Mouse (Mus musculus) kidney, postnatal 0 days (tissue): ENCODE results near the gene Hp. TPM values are rescaled to one million over a fixed set of nuclear protein-coding genes. Genes with fewer than 3 reads are reported as not detected.
A peak's percentile ranks its signal among the peaks of the same experiment; 100 is the strongest.

ENCODE experiments used
- ATAC-seq: fragments of 200-750 bp; cut with Nextera tagmentation; replicated peaks from 2 replicates; pipeline ENCODE4 v1.8.0; 2017; ENCODE audit warnings: low read depth, moderate number of reproducible peaks, moderate TSS enrichment, moderate library complexity; ENCODE audit not compliant: low FRiP score
- DNase-seq: peaks from one replicate; pipeline ENCODE4 v3.0.0-alpha.2; 2016; ENCODE audit warnings: low spot score
- H3K27ac ChIP-seq: fragments of 300-500 bp; sonication (generic); 2 replicates; pipeline ENCODE4 v1.5.1; 2014; ENCODE audit warnings: mild to moderate bottlenecking
- H3K27me3 ChIP-seq: fragments of 300-500 bp; sonication (generic); 2 replicates; pipeline ENCODE4 v1.6.1; 2014; ENCODE audit warnings: low read length, mixed read lengths; ENCODE audit not compliant: insufficient read depth
- H3K36me3 ChIP-seq: fragments of 300-500 bp; sonication (generic); 2 replicates; pipeline ENCODE4 v1.6.1; 2014; ENCODE audit warnings: low read length, mixed read lengths; ENCODE audit not compliant: insufficient read depth
- H3K4me1 ChIP-seq: fragments of 300-500 bp; sonication (generic); replicated peaks from 2 replicates; pipeline ENCODE4 v1.6.1; 2014; ENCODE audit warnings: antibody characterized with exemption, low read length, mixed read lengths; ENCODE audit not compliant: insufficient read depth
- H3K4me2 ChIP-seq: fragments of 300-500 bp; sonication (generic); 2 replicates; pipeline ENCODE4 v1.6.1; 2014; ENCODE audit warnings: mild to moderate bottlenecking, low read length, moderate library complexity, mixed read lengths
- H3K4me3 ChIP-seq: fragments of 300-500 bp; sonication (generic); replicated peaks from 2 replicates; pipeline ENCODE4 v1.5.1; 2014; ENCODE audit warnings: low read depth, low read length
- H3K9ac ChIP-seq: fragments of 300-500 bp; sonication (generic); 2 replicates; pipeline ENCODE4 v1.6.1; 2014; ENCODE audit warnings: low read depth, low read length
- H3K9me3 ChIP-seq: fragments of 300-500 bp; sonication (generic); replicated peaks from 2 replicates; pipeline ENCODE4 v1.6.1; 2016; ENCODE audit warnings: low read length, inconsistent platforms, mixed read lengths
- CTCF ChIP-seq: IDR thresholded peaks from 2 replicates; pipeline ENCODE4 v1.5.1; 2016; ENCODE audit warnings: antibody characterized with exemption, low read depth, mild to moderate bottlenecking, moderate library complexity
- WGBS: fragments of 180-500 bp; shearing (Covaris S2); extraction: QIAGEN DNeasy Blood & Tissue Kit; methylation state at CpG from one replicate; pipeline ENCODE4 v1.1.7; 2014; 5-methylcytosine and 5-hydroxymethylcytosine counted together
- polyA plus RNA-seq: library from polyadenylated mRNA; unstranded; fragments of >200 nt; fragmentation: Nextera tagmentation; extraction: Ambion mirVana; gene quantifications from 2 replicates; pipeline ENCODE4 v1.2.1, GENCODE M21; 2015

Gene Hp
- polyA plus RNA-seq, 1 experiment from 2014 or later = 7.8 TPM

- peaks cover 6% of the 10 kb centered on the region; the same call in 1 of the 2 replicates for H3K36me3 ChIP-seq
- H3K4me1 ChIP-seq = peaks cover 4% of the 10 kb centered on the region; the same call in 1 of the 2 replicates
- ATAC-seq (no peak), DNase-seq (no peak)
- peak overlapping the region; percentile 74 for H3K9ac ChIP-seq
- H3K4me2 ChIP-seq = peak overlapping the region; percentile 80
- H3K9me3 ChIP-seq = no peaks in the 10 kb centered on the region
- 10% methylated on average over 12 of the region's 12 CpGs for WGBS
- no peak for TF ChIP-seq CTCF
- H3K27me3 ChIP-seq = no peaks in the 10 kb centered on the region
- H3K4me3 ChIP-seq = peak overlapping the region; percentile 67
- no peak overlapping the region; the same call in 1 of the 2 replicates for H3K27ac ChIP-seq
Measured at GRCm38 (mm10) chr8:109607650-109608049, 28.7 kb upstream of the Hp start.

GRCm38 (mm10) chr8:109606725-109607124 lies 27.8 kb upstream of the Hp start:
- TF ChIP-seq CTCF = no peak
- 77% methylated on average over 2 of the region's 2 CpGs for WGBS
- no peak overlapping the region for H3K9ac ChIP-seq
- H3K4me3 ChIP-seq = no peak overlapping the region
- H3K4me1 ChIP-seq = peaks cover 4% of the 10 kb centered on the region; the same call in 1 of the 2 replicates
- ATAC-seq = no peak
- peaks cover 13% of the 10 kb centered on the region; the same call in 1 of the 2 replicates for H3K36me3 ChIP-seq
- H3K27ac ChIP-seq = no peak overlapping the region
- H3K4me2 ChIP-seq = no peak overlapping the region
- no peaks in the 10 kb centered on the region for H3K27me3 ChIP-seq
- no peaks in the 10 kb centered on the region for H3K9me3 ChIP-seq
- DNase-seq = no peak

- no peak; the same call in 1 of the 2 replicates for ATAC-seq
- H3K27ac ChIP-seq = no peak overlapping the region
- H3K4me3 ChIP-seq = no peak overlapping the region
- H3K4me1 ChIP-seq = no peaks in the 10 kb centered on the region
- no peaks in the 10 kb centered on the region for H3K27me3 ChIP-seq
- peaks cover 12% of the 10 kb centered on the region for H3K36me3 ChIP-seq
- no peaks in the 10 kb centered on the region for H3K9me3 ChIP-seq
- no peak overlapping the region for H3K4me2 ChIP-seq
- TF ChIP-seq CTCF = peak; percentile 83
- H3K9ac ChIP-seq = no peak overlapping the region
- peak; percentile 66 for DNase-seq
- WGBS = 46% methylated on average over 8 of the region's 8 CpGs
Measured at GRCm38 (mm10) chr8:109595854-109596253, 16.9 kb upstream of the Hp start.

GRCm38 (mm10) chr8:109593117-109593788 lies 14.3 kb upstream of the Hp start:
- no peak overlapping the region for H3K4me2 ChIP-seq
- TF ChIP-seq CTCF = peak; percentile 80
- DNase-seq (peak; percentile 63), ATAC-seq (no peak)
- H3K27me3 ChIP-seq = no peaks in the 10 kb centered on the region
- no peaks in the 10 kb centered on the region for H3K4me1 ChIP-seq
- 76% methylated on average over 6 of the region's 6 CpGs for WGBS
- no peak overlapping the region for H3K9ac ChIP-seq
- H3K27ac ChIP-seq = no peak overlapping the region
- H3K9me3 ChIP-seq = no peaks in the 10 kb centered on the region
- H3K4me3 ChIP-seq = no peak overlapping the region
- peaks cover 8% of the 10 kb centered on the region for H3K36me3 ChIP-seq

- Histone ChIP-seq H3K4me2 (no peak overlapping the region), H3K4me1 (no peaks in the 10 kb centered on the region), H3K27me3 (no peaks in the 10 kb centered on the region), H3K4me3 (no peak overlapping the region), H3K9ac (no peak overlapping the region), H3K36me3 (peaks cover 8% of the 10 kb centered on the region), H3K27ac (no peak overlapping the region), H3K9me3 (no peaks in the 10 kb centered on the region)
- no peak for ATAC-seq
- WGBS = 79% methylated on average over 5 of the region's 5 CpGs
- DNase-seq = no peak
- TF ChIP-seq CTCF = no peak
Measured at GRCm38 (mm10) chr8:109592164-109592563, 13.2 kb upstream of the Hp start.

GRCm38 (mm10) chr8:109591367-109591766 lies 12.4 kb upstream of the Hp start:
- H3K9ac ChIP-seq = no peak overlapping the region
- ATAC-seq (no peak), DNase-seq (no peak)
- peaks cover 8% of the 10 kb centered on the region for H3K36me3 ChIP-seq
- no peak overlapping the region for H3K4me2 ChIP-seq
- no peak overlapping the region for H3K4me3 ChIP-seq
- H3K4me1 ChIP-seq = no peaks in the 10 kb centered on the region
- no peak for TF ChIP-seq CTCF
- 87% methylated on average over 3 of the region's 3 CpGs for WGBS
- no peaks in the 10 kb centered on the region for H3K9me3 ChIP-seq
- no peak overlapping the region for H3K27ac ChIP-seq
- no peaks in the 10 kb centered on the region for H3K27me3 ChIP-seq
